Mouse (Mus musculus): ENCODE data around the gene 9230112D13Rik.

Gene 9230112D13Rik

DNA sequence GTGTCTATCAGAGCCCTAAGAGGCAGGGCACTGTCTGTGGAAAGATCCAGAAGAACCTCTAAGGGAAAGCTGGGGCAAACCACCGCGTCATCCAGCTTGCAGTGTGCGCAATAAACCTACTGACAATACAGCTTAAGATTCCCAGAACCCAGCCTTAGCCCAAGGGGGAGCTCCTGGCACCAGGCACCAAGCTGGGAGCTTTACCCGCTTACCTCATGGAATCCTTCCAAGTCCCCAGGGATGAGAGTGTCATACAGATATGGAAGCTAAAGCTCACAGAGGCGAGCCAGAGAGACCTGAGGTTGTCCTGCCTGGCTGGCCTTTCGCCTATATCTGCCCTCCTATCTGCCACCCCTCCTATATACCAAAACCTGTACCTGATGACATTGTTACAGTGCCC is 21.0 kb upstream of the 9230112D13Rik start:
- in situ Hi-C loops (cut with MboI, MseI), result no loop called here

DNA sequence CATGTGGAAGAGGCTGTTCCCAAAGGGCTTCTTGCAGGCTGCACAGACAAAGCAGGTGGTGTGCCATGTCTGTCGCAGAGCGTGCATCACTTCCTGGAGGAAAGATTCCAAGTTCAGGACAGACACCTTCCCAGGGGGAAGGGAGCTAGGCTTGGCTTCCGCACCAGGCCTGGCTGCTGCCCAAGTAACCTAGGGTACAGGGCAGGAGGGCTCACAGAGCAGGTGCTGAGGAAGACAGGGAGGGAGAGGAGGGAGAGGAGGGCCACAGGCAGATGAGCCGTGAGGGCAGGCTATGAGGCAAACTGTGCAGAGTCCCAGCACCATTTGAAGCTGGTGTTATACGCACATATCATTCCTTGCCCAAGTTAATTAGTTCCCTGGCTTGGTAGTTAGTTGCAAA is 19.3 kb upstream of the 9230112D13Rik start:
- in situ Hi-C loops (cut with MboI, MseI), result no loop called here

DNA sequence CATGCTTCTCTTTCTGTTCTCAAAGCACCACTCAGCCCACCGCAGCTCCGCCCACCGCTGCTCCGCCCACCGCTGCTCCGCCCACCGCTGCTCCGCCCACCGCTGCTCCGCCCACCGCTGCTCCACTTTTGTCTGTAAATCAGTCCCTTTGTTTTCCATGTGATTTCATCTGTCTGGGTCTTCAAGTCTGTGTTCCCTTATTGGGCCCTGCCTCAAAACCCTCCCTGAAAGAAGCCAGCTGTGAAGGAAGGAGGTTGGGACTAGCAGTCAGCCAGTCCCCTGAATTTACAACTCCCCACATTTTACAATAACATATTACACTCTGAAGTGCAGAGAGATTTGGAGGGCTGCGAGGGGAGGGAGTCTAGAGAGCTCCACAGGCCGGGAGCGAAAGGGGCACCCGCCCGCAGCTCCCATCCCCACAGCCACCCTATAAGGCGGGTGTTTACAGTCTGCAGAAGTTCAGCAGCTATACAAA is 18.1 kb upstream of the 9230112D13Rik start:
- in situ Hi-C loops (cut with MboI, MseI), result no loop called here

DNA sequence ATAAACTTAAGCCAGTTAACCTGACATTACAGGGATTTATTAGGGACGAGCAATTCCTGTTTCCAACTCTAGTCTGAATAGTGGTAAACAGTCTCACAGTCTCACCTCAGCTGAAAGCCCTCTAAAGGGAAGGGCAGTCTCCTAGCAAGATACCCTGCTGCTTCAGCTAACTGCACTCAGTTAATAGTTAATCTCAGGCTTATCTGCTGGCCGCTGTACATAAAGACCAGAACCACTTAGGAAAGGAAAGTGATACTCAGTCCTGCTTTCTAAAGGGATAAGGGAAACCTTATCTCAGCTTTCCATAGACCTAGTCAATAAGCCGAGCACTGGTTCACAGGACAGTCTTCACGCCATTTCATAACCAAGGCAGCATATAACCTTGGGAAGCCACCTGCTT is 13.3 kb upstream of the 9230112D13Rik start:
- in situ Hi-C loops (cut with MboI, MseI), result no loop called here

DNA sequence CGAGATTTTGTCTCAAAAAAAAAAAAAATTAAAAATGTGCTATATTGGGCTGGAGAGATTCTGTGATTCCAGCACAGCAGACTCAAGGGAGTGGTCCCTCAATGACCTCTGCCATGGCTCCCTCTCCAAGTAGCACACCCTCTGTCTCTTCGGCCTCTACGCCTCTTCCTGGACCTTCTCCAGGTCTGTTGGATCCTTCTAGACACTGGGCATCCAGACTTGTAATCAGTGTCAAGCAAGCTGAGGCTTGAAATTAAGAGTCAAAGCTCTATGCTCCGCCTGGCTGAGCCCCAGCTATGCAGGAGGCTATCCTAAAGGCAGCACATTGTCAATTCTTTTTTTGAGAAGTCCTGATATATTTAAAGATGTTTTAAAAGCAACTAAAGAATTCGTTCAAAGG is 10.9 kb upstream of the 9230112D13Rik start:
- in situ Hi-C loops (cut with MboI, MseI), result no loop called here

DNA sequence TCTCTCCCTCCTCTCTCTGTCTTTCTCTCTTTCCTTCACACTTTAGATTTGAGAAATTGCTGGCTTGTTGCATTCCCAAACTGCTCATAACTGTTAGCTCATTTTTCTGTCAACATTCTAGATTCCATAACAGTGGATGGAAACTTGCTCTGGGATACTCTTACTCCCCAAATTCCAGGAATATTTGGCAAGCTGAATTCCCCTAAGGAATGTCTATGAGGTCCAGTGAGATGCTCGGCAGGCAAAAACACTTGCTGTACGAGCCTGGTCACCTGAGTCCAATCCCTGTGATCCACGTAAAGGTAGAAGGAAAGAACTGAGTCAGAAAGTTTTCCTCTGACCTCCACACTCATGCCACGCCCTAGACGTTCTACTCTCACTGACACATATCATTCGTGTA is 9.9 kb upstream of the 9230112D13Rik start:
- in situ Hi-C loops (cut with MboI, MseI), result no loop called here

DNA sequence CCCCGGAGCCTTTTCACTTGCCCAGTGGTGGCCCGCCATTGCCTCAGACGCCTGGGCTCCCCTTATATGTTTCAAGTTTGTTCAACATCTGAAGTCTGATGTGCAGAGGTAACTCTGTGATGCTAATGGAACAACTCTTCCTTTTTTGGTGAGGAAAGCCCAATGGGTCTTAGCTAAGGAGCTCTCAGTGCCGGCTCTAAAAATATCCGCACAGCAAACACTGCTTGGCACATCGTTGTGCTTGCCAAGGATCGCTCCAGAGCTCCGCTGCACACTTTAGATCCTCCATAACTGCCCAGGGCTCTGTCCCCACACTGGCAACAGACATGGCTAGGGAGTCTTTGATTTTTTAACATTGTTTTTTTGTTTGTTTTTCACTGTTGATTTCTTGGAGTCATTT is 6.2 kb upstream of the 9230112D13Rik start:
- in situ Hi-C loops (cut with MboI, MseI), result no loop called here

DNA sequence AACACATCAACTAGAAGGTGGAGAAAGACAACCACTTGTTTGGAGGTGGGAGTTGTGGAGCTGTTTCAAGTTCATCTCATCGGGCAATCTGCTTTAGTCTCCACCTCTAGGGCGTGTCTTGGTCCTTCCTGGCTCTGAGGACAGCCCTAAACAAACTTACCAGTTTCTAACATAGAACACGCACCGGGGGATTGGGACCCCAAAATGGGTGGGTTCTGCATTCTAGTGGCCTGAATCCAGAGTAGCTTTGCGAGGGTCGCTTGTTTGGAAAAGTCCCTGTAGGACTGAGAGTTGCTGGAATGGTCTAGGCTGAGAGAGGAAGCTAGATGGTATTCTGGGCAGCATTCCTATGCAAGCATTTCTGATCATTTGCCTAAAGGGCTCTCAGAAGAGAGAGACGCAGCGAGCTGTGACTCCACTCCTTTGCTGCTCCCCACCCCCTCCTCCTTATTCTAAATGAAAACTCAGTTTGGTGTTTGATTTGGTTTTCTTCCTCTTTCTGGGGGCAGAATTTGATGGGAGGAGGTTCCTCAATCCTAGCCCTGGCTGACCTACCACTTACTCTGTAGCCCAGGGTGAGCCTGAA is 4.5 kb downstream of the 9230112D13Rik start:
- in situ Hi-C loops (cut with MboI, MseI), result no loop called here

DNA sequence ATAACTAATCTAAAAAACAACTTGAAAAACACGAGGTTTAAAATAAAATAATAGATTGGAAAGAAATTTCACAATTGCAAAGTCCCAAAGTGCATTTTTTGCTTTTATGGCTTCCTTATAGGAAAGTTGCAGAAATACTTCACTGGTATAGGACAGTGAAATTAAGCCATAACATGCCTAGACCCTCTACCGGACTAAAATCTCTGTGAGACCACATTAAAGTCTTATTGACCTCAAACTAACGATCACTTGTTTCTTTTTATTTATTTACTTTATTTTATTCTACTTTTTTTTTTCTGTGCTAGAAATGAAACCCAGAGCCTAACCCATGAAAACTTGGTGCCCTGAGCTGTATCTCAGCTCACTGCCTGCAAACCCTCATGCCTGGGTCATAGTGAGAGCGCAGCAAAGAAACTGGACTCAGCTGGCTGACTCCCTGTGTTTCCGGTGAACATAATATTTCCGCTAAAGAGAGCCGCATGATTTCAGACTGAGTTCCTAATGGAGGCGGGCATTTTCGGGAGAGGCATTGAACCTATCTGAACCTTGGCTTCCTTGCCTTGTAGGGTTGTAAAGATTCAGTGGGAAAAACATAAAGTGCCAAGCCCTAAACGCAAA is 5.5 kb downstream of the 9230112D13Rik start:
- in situ Hi-C loops (cut with MboI, MseI), result no loop called here

DNA sequence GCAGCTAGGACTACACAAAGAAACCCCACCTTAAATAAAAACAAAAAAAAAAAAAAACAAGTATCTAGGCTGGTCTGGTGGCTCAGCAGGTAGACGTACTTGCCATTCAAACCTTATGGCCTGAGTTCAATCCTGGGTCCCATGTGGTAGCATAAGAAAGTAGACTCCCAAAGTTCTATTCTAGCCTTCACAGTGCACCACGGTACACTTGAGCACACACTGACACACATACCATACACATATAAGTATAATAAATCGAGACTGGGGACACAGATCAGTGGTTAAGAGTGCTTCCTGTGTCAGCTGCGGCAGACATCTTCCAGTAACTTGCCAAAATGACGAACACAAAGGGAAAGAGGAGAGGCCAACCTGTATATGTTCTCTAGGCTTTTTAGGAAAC is 6.7 kb downstream of the 9230112D13Rik start:
- in situ Hi-C loops (cut with MboI, MseI), result no loop called here

DNA sequence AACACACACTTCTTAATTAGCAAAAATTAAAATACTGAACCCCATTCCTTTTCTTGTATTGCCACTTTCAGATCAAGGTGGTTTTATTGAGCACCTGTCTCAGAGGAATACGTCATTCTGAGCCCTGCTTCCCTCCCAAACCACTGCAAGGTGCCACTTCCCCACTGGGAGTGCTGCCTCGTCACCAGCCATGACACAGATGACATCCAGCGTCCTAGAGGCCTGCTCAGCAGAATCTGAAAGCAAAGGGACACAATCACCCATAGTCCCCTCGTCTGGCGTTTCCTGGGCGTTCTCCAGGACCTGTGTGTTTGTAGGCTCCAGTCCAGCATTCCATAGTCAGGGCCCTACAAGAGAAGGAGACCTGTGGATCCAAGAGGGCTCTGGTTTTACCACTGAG is 8.5 kb downstream of the 9230112D13Rik start:
- in situ Hi-C loops (cut with MboI, MseI), result no loop called here

DNA sequence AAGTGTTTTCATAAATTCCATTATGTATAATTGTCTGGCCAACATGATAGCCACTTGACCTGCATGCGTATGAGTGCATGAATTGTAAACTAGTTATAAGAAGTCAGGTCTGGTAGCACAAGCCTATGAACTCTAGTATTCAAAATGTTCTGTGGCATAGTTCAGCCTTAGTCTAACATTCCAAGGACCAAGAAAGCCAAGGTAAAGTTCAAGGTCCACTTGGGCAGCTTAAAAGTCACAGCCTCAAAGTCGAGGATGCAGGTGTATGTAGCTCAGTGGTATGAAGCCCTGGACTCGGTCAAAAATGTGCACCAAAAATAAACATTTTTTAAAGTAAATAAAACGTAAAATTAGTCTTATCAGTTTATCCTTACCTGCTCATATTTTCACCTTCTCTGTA is 10.0 kb downstream of the 9230112D13Rik start:
- in situ Hi-C loops (cut with MboI, MseI), result no loop called here

DNA sequence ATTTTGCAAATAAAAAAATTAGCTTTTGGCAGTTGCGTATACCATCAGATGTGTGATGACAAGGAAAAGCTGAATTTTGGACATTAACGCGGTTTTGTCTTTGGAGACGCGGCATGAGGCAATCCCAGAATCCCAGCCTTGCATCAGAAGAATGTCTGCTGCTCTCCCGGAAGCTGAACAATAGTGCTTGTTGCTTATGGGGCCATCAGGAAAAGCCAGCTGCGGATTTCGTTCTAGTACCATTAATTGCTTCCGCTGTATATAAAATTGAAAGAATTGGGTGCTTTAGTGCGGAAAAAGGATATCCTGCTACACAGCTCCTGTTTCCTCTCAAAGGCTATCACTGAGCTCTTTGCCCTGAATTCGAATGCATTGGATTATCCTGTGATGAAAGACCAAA is 10.7 kb downstream of the 9230112D13Rik start:
- in situ Hi-C loops (cut with MboI, MseI), result no loop called here

DNA sequence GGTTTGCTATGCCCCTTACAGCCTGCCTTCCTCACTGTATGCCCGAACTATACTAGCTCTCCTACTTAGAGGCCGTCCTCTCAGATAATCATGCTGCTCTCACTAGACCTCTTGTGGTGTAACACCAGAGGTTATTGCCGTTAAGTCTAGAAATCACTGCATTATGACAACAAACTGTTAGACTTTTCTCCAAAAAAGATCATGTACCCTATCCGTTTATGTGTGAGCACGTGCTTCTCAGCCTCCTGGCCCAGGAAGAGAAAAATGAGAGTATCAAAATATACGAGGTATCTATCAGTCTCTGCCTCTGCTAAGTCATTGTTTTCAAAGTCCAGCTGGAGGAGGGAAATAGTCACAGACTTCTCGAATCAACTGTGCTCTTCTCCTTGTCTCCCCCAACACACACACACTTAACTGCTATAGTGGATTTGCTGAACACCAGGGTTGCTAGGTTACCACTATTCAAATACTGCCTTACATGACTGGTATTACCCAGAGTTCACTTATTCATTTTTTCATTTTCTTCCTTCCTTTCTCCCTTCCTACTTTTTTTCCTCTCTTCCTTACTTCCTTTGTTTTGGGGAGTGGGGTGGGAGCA is 13.7 kb downstream of the 9230112D13Rik start:
- in situ Hi-C loops (cut with MboI, MseI), result no loop called here

DNA sequence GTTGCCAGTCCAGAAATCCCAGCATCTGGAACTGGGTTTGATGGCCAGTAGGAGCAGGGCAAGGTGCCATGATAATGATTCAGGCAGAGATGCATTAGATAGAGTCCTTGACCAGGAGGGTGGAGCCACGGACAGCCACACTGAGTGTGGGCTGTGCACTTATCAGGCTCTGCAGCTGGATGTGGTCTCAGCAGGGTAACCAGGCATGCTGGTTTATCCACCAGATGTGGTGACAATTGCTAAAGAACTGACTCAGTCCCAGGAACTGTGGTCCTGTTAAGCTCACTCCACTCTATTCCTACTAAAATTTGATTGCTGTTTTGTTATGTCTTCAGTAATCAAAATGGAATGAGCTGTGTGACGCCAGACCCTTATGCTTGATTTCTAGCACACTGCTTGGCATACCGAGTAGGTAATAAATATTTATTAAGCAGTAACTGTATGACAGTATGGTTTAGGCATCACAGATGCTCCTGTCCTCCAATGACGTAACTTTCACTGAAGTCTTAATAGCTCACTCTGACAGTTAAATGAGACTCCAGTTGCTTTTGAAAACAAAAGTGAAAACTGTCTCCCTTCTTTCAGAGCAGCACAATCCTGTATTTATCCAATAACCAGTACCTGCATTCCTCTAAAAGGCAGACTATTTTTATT is 14.3 kb downstream of the 9230112D13Rik start:
- in situ Hi-C loops (cut with MboI, MseI), result no loop called here

DNA sequence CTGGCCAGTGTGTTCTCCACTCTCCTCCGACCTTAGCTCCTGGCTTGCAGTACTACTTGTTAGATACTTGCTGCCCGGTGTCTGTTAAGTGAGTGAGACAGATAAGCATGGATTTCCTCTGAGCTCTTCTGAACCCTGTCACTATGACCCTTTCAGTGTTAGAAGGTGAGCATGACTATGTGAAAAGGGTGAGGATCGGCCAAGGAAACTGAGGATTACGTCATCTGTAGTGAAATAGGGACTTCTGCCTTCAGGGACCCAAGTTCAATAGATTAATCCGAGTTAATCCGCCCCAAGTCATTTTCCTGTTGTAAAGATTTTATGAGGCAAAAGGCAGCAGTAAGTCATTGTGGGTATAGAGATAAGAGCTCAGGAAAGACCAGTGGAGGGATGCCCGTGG is 17.3 kb downstream of the 9230112D13Rik start:
- in situ Hi-C loops (cut with MboI, MseI), result no loop called here

DNA sequence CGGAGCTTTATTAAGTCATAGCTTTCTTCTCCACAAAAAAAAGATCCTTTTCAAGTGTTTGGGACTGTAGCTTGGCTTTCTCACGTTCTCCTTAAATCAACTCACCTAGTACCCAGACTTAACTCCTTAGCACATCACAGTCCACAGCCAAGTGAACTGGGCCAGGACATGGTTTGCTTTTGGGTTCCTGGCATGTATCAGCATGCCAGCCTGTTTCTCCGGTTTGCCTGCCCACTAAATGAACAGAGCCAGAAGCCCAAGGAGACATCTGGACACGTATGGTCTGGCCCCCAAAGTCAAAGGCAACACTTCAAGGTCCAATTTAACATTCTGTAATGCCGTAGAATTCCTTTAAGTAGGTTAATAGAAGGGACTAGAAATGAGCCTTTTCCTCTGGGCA is 18.2 kb downstream of the 9230112D13Rik start:
- in situ Hi-C loops (cut with MboI, MseI), result no loop called here

DNA sequence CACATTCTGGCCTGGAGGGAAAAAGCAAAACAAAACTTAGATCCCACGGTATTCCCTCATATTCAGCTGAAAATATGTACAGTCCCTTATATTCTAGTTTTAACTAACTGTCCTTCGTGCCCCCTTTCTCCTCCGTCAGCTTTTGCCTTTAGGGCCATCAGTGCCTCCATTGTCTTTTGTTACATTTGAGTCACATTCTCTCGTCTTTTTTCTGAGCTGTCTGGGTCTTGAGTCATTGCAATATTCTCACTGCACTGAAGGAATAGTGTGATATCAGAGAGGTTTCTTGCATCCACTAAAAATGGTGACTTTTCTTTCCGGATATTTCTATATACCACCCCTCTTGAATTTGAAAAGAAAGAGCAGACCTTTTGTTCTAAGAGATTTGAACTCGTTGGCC is 18.8 kb downstream of the 9230112D13Rik start:
- in situ Hi-C loops (cut with MboI, MseI), result no loop called here

DNA sequence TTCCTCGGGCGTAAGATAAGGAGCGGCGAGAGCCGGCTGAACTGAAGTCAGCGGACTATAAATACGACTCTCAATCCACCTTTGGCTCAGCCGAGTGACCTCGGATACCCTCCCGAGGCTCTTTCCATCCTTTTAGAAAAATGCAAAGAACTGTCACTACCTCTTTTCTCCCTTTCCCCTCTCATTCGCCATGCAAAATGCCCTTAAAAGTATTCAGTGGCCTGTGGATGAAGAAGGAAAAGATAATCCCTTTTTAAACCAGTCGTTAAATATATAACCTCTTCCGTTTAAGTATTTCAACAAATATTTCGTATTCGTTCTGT is 19.3 kb downstream of the 9230112D13Rik start, which contains the start of gene Bmpr1a:
Gene Bmpr1a (minus strand): TSS at position 17 of the 323 bp plus-strand sequence.
- in situ Hi-C loops (cut with MboI, MseI), result no loop called here

DNA sequence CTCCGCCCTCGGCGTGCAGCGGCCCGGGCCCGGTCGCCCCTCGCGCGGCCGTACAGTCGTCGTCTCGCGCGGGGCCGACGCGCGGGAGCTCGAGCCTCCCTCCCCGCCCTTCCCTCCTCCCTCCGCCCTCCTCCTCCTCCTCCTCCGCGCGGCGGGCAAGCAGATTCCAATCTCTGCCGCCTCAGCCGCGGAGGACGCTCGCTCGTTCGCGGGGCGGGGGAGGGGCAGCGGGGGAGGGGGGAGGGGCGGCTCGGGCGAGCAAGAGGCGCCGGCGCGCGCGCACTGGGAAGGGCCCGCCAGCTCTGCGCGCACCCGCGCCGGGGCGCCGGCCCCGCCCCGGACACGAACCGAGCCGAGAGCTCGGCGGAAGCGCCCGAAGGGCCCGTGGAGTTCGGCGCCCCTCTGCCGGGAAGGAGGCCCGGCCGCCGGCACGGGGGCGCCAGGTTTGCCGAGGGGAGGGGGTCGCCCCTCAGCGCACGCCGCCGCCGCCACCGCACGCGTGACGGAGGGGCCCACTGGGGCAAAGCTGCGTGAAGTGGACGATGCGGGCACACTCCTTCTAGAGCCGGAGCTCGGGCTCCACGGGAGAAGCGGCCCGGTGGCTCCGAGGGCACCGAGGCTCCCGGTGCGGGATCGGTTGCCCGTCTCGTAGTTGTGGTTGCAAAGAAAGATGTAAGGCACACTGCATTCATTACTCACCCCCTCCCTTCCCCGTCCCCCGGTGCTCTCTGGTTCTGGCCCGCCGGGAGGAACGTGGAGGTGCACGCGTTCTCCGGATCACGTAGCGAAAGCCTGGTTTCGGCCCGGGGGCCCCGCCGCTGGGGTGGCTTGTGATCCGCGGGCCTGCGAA is 19.9 kb downstream of the 9230112D13Rik start:
- in situ Hi-C loops (cut with MboI, MseI), result no loop called here

DNA sequence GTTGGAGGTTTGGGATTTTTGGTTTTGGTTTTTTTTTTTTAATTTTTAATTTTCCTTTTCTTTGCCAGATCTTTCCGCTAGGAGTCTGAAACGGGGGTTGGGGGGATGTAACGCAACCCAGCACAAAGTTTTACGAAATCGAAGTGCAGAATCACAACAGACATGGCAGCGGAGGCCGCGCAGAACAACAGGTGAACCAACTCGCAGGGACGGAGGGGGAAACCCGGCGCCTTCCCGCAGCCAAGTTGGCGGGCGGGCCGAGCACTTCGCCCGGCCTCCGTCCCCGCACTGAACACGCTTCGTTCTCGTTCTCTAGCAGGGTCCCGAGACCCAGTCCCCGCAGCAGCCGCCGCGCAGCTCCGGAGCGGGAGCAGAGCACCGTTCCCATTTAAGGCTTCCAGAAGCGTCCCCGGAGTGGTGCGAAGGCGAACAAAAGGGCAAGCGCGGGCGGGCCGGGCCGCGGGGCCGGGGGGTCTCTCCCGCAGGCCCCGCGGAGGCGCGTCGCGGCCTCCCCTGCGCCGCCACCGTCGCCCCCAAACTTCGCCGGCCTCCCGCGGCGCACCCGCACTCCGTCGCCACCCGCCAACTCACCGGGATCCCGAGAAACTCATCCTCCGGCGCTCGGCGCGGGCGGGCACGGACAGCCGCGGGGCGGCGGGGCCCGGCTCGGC is 20.7 kb downstream of the 9230112D13Rik start:
- in situ Hi-C loops (cut with MboI, MseI), result no loop called here

DNA sequence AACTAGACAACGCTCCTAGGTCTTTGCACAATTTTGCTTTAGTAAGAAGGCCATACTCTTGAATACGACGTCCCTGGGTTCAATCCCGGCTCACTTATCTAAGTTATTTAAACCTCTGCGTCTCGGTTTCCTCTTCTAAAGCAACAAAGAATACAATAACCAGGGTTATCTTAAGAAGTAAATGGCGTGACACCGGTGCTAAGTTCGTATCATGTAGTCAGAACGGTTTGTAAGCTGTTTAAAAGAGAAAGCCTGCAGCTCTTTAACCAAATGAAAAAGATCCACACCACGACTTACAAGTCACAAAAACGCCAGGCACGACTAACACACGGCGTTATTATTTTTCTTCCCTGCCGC is 21.2 kb downstream of the 9230112D13Rik start:
- in situ Hi-C loops (cut with MboI, MseI), result no loop called here
